In genomic region chr9:14888671-14889070, GRCm38 (mm10) we compare ENCODE assay signal across 26 mouse cellular contexts. TPM values are rescaled to one million over a fixed set of nuclear protein-coding genes. Genes with fewer than 3 reads are reported as not detected.
DNase-seq lines count a peak whose midpoint lies in the region; ATAC-seq and TF ChIP-seq lines count a peak whose summit lies in the region.
"Had no signal": no experiment of that assay in that cellular context is flagged by ENCODE, and none has a peak within 500 bp of the region (broad histone marks: within the 10 kb centered on the region; RNA-seq: fewer than 3 reads in every experiment).

No protein-coding gene starts in this region.

- H3K9ac ChIP-seq in lung, embryonic 14.5 days, result no peak overlapping the region
- H3K9ac ChIP-seq in lung, embryonic 16.5 days (ENCODE audit: low read length), result no peak overlapping the region
- H3K9ac ChIP-seq in neural tube, embryonic 13.5 days, result no peak overlapping the region
- H3K9ac ChIP-seq in neural tube, embryonic 15.5 days (replicated peaks), result no peak overlapping the region
- H3K9ac ChIP-seq: embryonic facial prominence, embryonic 12.5 days; embryonic facial prominence, embryonic 15.5 days; forebrain, embryonic 12.5 days had no signal

- 0 out of 2 replicates have a peak, but pooled peaks have one; percentile 36 for ATAC-seq in lung, embryonic 14.5 days (ENCODE audit: insufficient read depth)
- ATAC-seq in lung, embryonic 16.5 days (ENCODE audit: low read depth), result peak; percentile 56; the same call in 1 of the 2 replicates
- ATAC-seq in neural tube, embryonic 13.5 days (ENCODE audit: low read depth), result 0 out of 2 replicates have a peak, but pooled peaks have one; percentile 19
- peak; percentile 45; the same call in 1 of the 2 replicates for ATAC-seq in neural tube, embryonic 15.5 days (ENCODE audit: low FRiP score)
- no peak for ATAC-seq in cerebellum, adult (ENCODE audit: insufficient number of reproducible peaks, low FRiP score, low TSS enrichment)
- ATAC-seq: forebrain, embryonic 14.5 days; forebrain, embryonic 16.5 days had no signal

- H3K27me3 ChIP-seq in lung, embryonic 14.5 days (ENCODE audit: insufficient read depth, low read length), result no peaks in the 10 kb centered on the region
- H3K27me3 ChIP-seq in lung, embryonic 16.5 days (ENCODE audit: control insufficient read depth, insufficient read depth, low read depth, low read length), result no peaks in the 10 kb centered on the region
- no peaks in the 10 kb centered on the region for H3K27me3 ChIP-seq in neural tube, embryonic 13.5 days
- no peaks in the 10 kb centered on the region for H3K27me3 ChIP-seq in neural tube, embryonic 15.5 days (replicated peaks)
- H3K27me3 ChIP-seq: embryonic facial prominence, embryonic 12.5 days; embryonic facial prominence, embryonic 15.5 days had no signal

- no peak overlapping the region for H3K4me2 ChIP-seq in lung, embryonic 14.5 days
- H3K4me2 ChIP-seq in lung, embryonic 16.5 days (ENCODE audit: low read depth, low read length), result no peak overlapping the region
- no peak overlapping the region for H3K4me2 ChIP-seq in neural tube, embryonic 13.5 days
- no peak overlapping the region for H3K4me2 ChIP-seq in neural tube, embryonic 15.5 days
- H3K4me2 ChIP-seq: embryonic facial prominence, embryonic 12.5 days; embryonic facial prominence, embryonic 15.5 days; forebrain, embryonic 12.5 days had no signal

- 52% methylated on average over 6 of the region's 6 CpGs for WGBS in lung, embryonic 14.5 days
- 38% methylated on average over 6 of the region's 6 CpGs for WGBS in lung, embryonic 16.5 days
- WGBS in neural tube, embryonic 13.5 days, result 63% methylated on average over 6 of the region's 6 CpGs
- WGBS in neural tube, embryonic 15.5 days, result 60% methylated on average over 6 of the region's 6 CpGs

- no peaks in the 10 kb centered on the region for H3K36me3 ChIP-seq in lung, embryonic 14.5 days (ENCODE audit: insufficient read depth)
- no peaks in the 10 kb centered on the region for H3K36me3 ChIP-seq in lung, embryonic 16.5 days (ENCODE audit: control insufficient read depth, insufficient read depth, low read length)
- no peaks in the 10 kb centered on the region for H3K36me3 ChIP-seq in neural tube, embryonic 13.5 days
- H3K36me3 ChIP-seq in neural tube, embryonic 15.5 days, result no peaks in the 10 kb centered on the region
- H3K36me3 ChIP-seq: embryonic facial prominence, embryonic 12.5 days; embryonic facial prominence, embryonic 15.5 days; forebrain, embryonic 10.5 days; forebrain, embryonic 12.5 days had no signal

- no peak overlapping the region for H3K27ac ChIP-seq in lung, embryonic 14.5 days (ENCODE audit: low read depth)
- H3K27ac ChIP-seq in lung, embryonic 16.5 days (ENCODE audit: low read length), result 0 out of 2 replicates have a peak overlapping the region, but pooled peaks have one; percentile 48
- H3K27ac ChIP-seq in neural tube, embryonic 13.5 days (replicated peaks), result no peak overlapping the region
- H3K27ac ChIP-seq in neural tube, embryonic 15.5 days (replicated peaks), result no peak overlapping the region
- H3K27ac ChIP-seq: embryonic facial prominence, embryonic 12.5 days; embryonic facial prominence, embryonic 15.5 days; forebrain, embryonic 10.5 days; forebrain, embryonic 12.5 days had no signal

- TF ChIP-seq CTCF in lung, embryonic 14.5 days (IDR thresholded peaks at IDR 0.05; ENCODE audit: low read depth), result no peak

- no peaks in the 10 kb centered on the region for H3K9me3 ChIP-seq in lung, embryonic 14.5 days (ENCODE audit: low read depth, low read length)
- no peaks in the 10 kb centered on the region for H3K9me3 ChIP-seq in lung, embryonic 16.5 days (ENCODE audit: control insufficient read depth, low read length)
- H3K9me3 ChIP-seq in neural tube, embryonic 13.5 days, result no peaks in the 10 kb centered on the region
- no peaks in the 10 kb centered on the region for H3K9me3 ChIP-seq in neural tube, embryonic 15.5 days (replicated peaks)
- H3K9me3 ChIP-seq: embryonic facial prominence, embryonic 12.5 days; embryonic facial prominence, embryonic 15.5 days; forebrain, embryonic 10.5 days; forebrain, embryonic 12.5 days had no signal

- DNase-seq in lung, embryonic 14.5 days, result no peak
- no peak for DNase-seq in lung, adult 18-20 months
- no peak for DNase-seq in lung, postnatal 25 days (ENCODE audit: low spot score)
- DNase-seq in neural tube, embryonic 10.5 days (ENCODE audit: extremely low spot score, low spot score), result no peak
- DNase-seq: adrenal gland, adult 2 months; adrenal gland, postnatal 10 days; adrenal gland, postnatal 25 days; cerebellum, adult 11 months; cerebellum, adult 18-20 months; cerebellum, adult 8-10 months; cerebellum, adult 9-11 months; cerebellum, postnatal 14 days; cerebellum, postnatal 36 days; embryo, embryonic 11 days had no signal

- no peak overlapping the region for H3K4me3 ChIP-seq in lung, embryonic 14.5 days (ENCODE audit: low read depth, low read length)
- H3K4me3 ChIP-seq in lung, embryonic 16.5 days (ENCODE audit: low read length), result no peak overlapping the region
- no peak overlapping the region for H3K4me3 ChIP-seq in neural tube, embryonic 13.5 days
- H3K4me3 ChIP-seq in neural tube, embryonic 15.5 days (replicated peaks), result no peak overlapping the region
- H3K4me3 ChIP-seq: embryonic facial prominence, embryonic 12.5 days; embryonic facial prominence, embryonic 15.5 days; erythroblast, embryonic 14.5 days; forebrain, embryonic 10.5 days; forebrain, embryonic 12.5 days had no signal

- H3K4me1 ChIP-seq in lung, embryonic 14.5 days (ENCODE audit: insufficient read depth), result no peaks in the 10 kb centered on the region
- H3K4me1 ChIP-seq in lung, embryonic 16.5 days (replicated peaks; ENCODE audit: control insufficient read depth, insufficient read depth, low read length), result 0 out of 2 replicates have a peak, but pooled peaks cover 5% of the 10 kb centered on the region
- H3K4me1 ChIP-seq in neural tube, embryonic 13.5 days (replicated peaks), result peaks cover 14% of the 10 kb centered on the region; the same call in 1 of the 2 replicates
- no peaks in the 10 kb centered on the region for H3K4me1 ChIP-seq in neural tube, embryonic 15.5 days
- H3K4me1 ChIP-seq: embryonic facial prominence, embryonic 12.5 days; embryonic facial prominence, embryonic 15.5 days had no signal

RNA-seq across cellular contexts. Expression of gene Izumo1r, which starts 15.1 kb away (rescaled TPM):
- 0.34 and 0.47 TPM in 2 replicates for polyA plus RNA-seq in lung, embryonic 14.5 days (2014; fragmentation: Nextera tagmentation; extraction: Ambion mirVana)
- polyA plus RNA-seq in lung, embryonic 16.5 days (2015; fragmentation: Nextera tagmentation; extraction: Ambion mirVana), result 0.54 and 1.2 TPM in 2 replicates
- not detected in 2 replicates for polyA plus RNA-seq in neural tube, embryonic 13.5 days (2015; fragmentation: Nextera tagmentation; extraction: Ambion mirVana)
- 1.9 TPM in 1 of 2 replicates, not detected in the other for polyA plus RNA-seq in neural tube, embryonic 15.5 days (2015; fragmentation: Nextera tagmentation; extraction: Ambion mirVana)
- polyA plus RNA-seq: C2C12; erythroblast, embryonic 14.5 days; forebrain, embryonic 10.5 days; forebrain, embryonic 12.5 days; forebrain, embryonic 14.5 days; forebrain, embryonic 16.5 days had no signal

RNA-seq across cellular contexts. Expression of gene Gpr83, which starts 28.7 kb away (rescaled TPM):
- 0.13 and 0.24 TPM in 2 replicates for polyA plus RNA-seq in lung, embryonic 14.5 days (2014; fragmentation: Nextera tagmentation; extraction: Ambion mirVana)
- 0.24 and 0.54 TPM in 2 replicates for polyA plus RNA-seq in lung, embryonic 16.5 days (2015; fragmentation: Nextera tagmentation; extraction: Ambion mirVana)
- polyA plus RNA-seq in neural tube, embryonic 13.5 days (2015; fragmentation: Nextera tagmentation; extraction: Ambion mirVana), result 0.43 and 0.55 TPM in 2 replicates
- 1.1 and 4.4 TPM in 2 replicates for polyA plus RNA-seq in neural tube, embryonic 15.5 days (2015; fragmentation: Nextera tagmentation; extraction: Ambion mirVana)
- polyA plus RNA-seq: C2C12; erythroblast, embryonic 14.5 days had no signal
